Mouse (Mus musculus) monocyte, adult 2 months (primary cell): ENCODE data around the gene Olfr140.

Experiments
- DNase-seq, 2 experiments: peaks; one replicate each; pipeline ENCODE4 v3.0.0; 2022; ENCODE audit warnings: low spot score in 2 of 2, low read depth in 1 of 2

Olfr140 gene

DNA sequence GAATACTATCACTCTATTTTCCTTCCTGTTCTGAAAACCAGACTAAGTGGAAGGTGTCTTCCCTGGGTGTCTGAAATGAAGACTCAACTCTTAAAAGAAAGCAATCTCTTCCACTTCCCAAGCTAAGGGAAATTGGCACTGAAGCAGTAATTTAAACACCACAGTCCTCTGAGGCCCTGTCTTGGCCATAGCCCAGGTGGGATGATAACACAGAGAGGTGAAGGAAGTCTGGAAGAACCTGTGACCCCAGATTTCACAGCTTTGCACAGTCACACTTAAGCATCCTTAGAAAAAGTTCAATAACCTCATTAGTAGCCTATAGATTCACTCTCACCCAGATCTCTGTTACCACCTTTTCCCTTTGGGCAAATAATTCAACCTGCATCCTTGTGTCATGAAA, at the start of gene Olfr140:
Gene Olfr140, minus strand, starts transcription at position 101 of the 400 bp plus-strand sequence.
- no peak for DNase-seq

GRCm38 (mm10) chr2:90070065-90070464, 6.7 kb upstream of the Olfr140 start:
- no peak for DNase-seq

DNA sequence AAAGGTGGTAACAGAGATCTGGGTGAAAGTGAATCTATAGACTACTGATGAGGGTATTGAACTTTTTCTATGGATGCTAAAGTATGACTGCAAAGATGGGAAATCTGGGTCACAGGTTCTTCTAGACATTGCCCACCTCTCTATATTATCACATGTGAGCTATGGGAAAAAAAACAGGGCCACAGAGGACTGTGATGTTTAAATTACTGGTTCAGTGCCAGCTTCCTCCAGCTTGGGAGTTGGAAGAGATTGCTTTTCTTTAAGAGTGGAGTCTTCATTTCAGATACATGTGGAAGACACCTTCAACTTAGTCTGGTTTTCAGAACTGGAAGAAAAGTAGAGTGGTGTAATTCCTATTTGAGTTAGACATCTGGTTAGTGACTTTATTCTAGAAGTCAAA, 28.4 kb downstream of the Olfr140 start, which contains the start of gene Olfr1265:
Gene Olfr1265, plus strand, starts transcription at position 301 of the 400 bp plus-strand sequence.
- no peak for DNase-seq

DNA sequence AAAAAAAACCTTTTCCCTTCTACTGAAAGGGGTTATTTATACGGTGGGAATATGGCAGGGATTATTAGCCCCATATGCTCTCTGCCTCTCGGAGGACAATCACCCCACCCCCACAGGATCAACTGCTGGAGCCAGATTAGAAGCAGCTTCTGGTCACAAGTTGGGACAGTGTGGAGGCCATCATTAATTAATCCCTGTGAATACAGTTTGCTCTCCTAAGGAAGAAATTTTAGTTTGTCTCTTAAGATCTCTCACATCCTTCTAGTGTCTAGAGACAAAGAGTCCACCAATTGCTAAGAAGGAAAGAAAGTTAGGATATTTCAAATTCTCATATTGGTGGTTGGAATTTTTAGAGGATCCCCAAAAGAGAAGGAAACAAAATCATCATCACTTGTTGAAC, 37.9 kb downstream of the Olfr140 start, which contains the start of gene Olfr1264:
Gene Olfr1264, minus strand, starts transcription at position 101 of the 400 bp plus-strand sequence.
- no peak for DNase-seq

DNA sequence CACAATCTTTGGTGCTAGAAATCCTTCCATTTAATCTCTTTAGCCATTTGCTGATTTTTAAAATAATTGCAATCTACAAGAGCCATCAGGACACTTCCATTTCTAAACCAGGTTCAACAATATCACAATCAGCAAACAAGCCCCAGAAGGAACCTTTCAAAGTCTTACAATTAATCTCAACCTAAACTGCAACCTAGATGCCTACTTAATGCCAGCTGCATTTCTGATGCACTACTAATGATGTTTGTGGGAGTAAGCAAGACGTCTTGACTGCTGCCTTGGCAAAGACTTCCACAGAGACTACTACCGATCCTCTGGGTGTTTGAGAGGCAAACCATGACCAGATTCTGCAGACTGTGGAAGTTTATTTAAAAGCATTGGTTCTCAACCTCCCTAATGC, 51.6 kb downstream of the Olfr140 start, which contains the start of gene Olfr1263:
Gene Olfr1263, plus strand, starts transcription at position 301 of the 400 bp plus-strand sequence.
- no peak for DNase-seq

GRCm38 (mm10) chr2:89999845-90000244, 63.5 kb downstream of the Olfr140 start, which contains the start of gene Olfr1262:
Gene Olfr1262 (plus strand): TSS chr2:90000145.
- no peak for DNase-seq
